Mouse (Mus musculus) stomach, embryonic 16.5 days (tissue): ENCODE measurements at regions not wholly inside any gene's neighbourhood (a gene's known extent, or its start where the extent isn't known, plus 50 kb on each side); places are given as distances from the start of the nearest gene placed in this dataset.
"Not testable (repeated sequence)": the region's sequence is repeated elsewhere in the genome, so short reads cannot be mapped to it uniquely, and the experiment has no call there.

Experiments used
- ATAC-seq: fragments of 200-750 bp; cut with Nextera tagmentation; 2 replicates; pipeline ENCODE4 v1.8.0; 2017; ENCODE audit warnings: moderate number of reproducible peaks, moderate TSS enrichment; ENCODE audit not compliant: insufficient read depth, low FRiP score
- H3K27ac ChIP-seq: fragments of 300-500 bp; sonication (generic); 2 replicates; pipeline ENCODE4 v1.5.1; 2014; ENCODE audit warnings: low read length
- H3K27me3 ChIP-seq: fragments of 300-500 bp; sonication (generic); 2 replicates; pipeline ENCODE4 v1.6.1; 2014; ENCODE audit warnings: low read length, control low read depth, mixed read lengths; ENCODE audit not compliant: control insufficient read depth, insufficient read depth
- H3K36me3 ChIP-seq: fragments of 300-500 bp; sonication (generic); 2 replicates; pipeline ENCODE4 v1.6.1; 2014; ENCODE audit warnings: low read length; ENCODE audit not compliant: control insufficient read depth, insufficient read depth
- H3K4me1 ChIP-seq: fragments of 300-500 bp; sonication (generic); 2 replicates; pipeline ENCODE4 v1.6.1; 2014; ENCODE audit warnings: low read length, control low read depth, mixed read lengths; ENCODE audit not compliant: control insufficient read depth, insufficient read depth
- H3K4me2 ChIP-seq: fragments of 300-500 bp; sonication (generic); 2 replicates; pipeline ENCODE4 v1.6.1; 2014; ENCODE audit warnings: low read depth, low read length, mixed read lengths
- H3K4me3 ChIP-seq: fragments of 300-500 bp; sonication (generic); replicated peaks from 2 replicates; pipeline ENCODE4 v1.5.1; 2014; ENCODE audit warnings: mild to moderate bottlenecking, low read length
- H3K9ac ChIP-seq: fragments of 300-500 bp; sonication (generic); 2 replicates; pipeline ENCODE4 v1.6.1; 2014; ENCODE audit warnings: low read length
- H3K9me3 ChIP-seq: fragments of 300-500 bp; sonication (generic); replicated peaks from 2 replicates; pipeline ENCODE4 v1.6.1; 2016; ENCODE audit warnings: low read length, control low read depth; ENCODE audit not compliant: control insufficient read depth
- WGBS: fragments of 180-500 bp; shearing (Covaris S2); extraction: QIAGEN DNeasy Blood & Tissue Kit; methylation state at CpG from one replicate; pipeline ENCODE4 v1.1.7; 2014; 5-methylcytosine and 5-hydroxymethylcytosine counted together

DNA sequence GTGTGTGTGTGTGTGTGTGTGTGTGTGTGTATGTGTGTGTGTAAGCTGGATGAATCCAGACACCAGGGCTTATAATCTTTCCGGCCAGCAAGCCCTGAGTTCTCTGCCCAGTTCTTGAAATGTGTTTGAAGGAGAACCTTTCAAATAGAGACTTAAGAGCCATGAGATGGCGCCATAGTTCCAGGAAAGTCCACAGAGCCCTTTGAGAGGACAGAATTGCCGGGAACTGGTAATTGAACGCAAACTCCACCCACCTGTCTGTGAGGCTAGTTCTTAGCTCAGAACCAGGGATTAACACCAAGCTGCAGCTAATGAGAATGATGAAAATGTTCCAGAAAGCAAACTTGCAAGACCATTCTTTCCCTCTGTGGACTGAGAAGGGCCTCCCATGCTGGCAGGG lies 72.2 kb downstream of the Trim42 start:
- ATAC-seq, result no peak
- H3K9ac ChIP-seq, result no peak overlapping the region
- no peak overlapping the region for H3K4me2 ChIP-seq
- no peak overlapping the region for H3K4me3 ChIP-seq
- no peaks in the 10 kb centered on the region for H3K9me3 ChIP-seq
- no peaks in the 10 kb centered on the region for H3K36me3 ChIP-seq
- no peak overlapping the region for H3K27ac ChIP-seq
- no peaks in the 10 kb centered on the region for H3K4me1 ChIP-seq
- H3K27me3 ChIP-seq, result no peaks in the 10 kb centered on the region
- WGBS, result 16% methylated on average over 4 of the region's 4 CpGs

DNA sequence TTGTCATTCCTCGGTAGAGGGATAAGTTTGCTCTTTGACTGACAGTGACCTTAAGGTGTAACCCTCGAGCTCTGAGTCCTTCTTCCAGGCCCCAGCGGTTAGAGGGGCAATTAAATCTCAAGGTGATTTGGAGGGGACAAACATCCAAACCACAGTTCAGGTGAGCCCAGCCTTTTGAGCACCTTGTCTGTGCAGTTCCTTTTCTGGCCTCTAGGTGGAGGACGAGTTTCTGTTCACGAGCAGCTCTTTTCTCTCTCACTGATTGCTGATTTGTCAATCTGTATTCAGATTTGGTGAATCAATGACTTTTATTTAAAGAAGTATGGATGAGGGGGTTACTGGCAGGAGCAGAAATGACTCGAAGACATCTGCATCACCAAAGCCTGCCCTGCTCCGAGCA lies 74.0 kb downstream of the Trim42 start:
- H3K36me3 ChIP-seq, result no peaks in the 10 kb centered on the region
- ATAC-seq, result no peak
- H3K9ac ChIP-seq, result no peak overlapping the region
- no peak overlapping the region for H3K4me2 ChIP-seq
- 36% methylated on average over 7 of the region's 7 CpGs for WGBS
- H3K27ac ChIP-seq, result no peak overlapping the region
- no peaks in the 10 kb centered on the region for H3K9me3 ChIP-seq
- no peak overlapping the region for H3K4me3 ChIP-seq
- H3K4me1 ChIP-seq, result no peaks in the 10 kb centered on the region
- no peaks in the 10 kb centered on the region for H3K27me3 ChIP-seq

DNA sequence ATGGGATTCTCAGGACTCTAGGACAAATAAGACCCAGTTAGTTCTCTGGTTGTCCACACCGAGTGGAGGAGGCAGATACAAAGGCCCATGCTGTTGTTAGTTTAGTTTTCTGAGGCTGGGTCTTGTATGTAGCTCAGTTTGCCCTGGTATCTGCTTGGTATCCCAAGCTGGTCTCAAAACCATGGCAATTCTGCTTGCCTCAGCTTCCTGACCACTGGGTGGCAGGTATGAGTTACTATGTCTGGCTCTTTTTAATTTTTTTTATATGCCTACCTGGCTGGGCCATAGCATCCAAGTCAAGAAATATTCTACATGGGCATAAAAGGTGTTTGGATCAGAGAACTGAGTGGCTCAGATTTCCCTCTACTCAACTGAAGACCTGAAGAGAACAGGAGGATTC lies 77.9 kb downstream of the Trim42 start:
- WGBS, result 83% methylated on average over 1 of the region's 1 CpGs
- ATAC-seq, result no peak
- no peaks in the 10 kb centered on the region for H3K9me3 ChIP-seq

DNA sequence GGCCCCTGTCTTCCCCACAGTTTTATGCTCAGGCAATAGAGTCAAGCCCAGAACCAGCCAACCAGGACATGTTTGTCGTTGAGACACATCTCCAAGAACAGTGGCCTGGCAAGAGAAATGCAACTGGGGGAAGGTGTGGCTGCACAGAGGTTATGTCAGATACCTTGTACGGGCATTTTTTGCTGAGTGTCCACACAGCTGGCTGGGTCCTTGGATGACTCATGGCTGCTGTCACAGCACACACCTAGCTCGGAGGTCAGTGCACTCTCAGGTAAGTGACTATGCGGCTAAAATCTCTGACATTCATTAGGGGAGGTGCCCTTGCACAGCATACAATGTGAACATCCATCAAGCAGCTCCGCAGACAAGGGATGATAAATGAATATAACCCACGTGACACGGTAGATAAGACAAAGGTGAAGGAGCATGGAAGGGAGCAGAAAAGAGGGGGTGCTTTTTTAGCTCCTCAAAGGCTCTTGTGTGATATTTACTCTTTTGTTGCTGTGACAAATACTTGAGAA lies 85.4 kb downstream of the Trim42 start:
- Histone ChIP-seq H3K36me3 (no peaks in the 10 kb centered on the region), H3K4me3 (no peak overlapping the region), H3K9ac (no peak overlapping the region), H3K9me3 (no peaks in the 10 kb centered on the region), H3K4me1 (no peaks in the 10 kb centered on the region), H3K27ac (no peak overlapping the region), H3K27me3 (no peaks in the 10 kb centered on the region), H3K4me2 (no peak overlapping the region)
- WGBS, result 21% methylated on average over 7 of the region's 7 CpGs
- ATAC-seq, result no peak; the same call in 1 of the 2 replicates

More for the DNA sequence above, 77.9 kb downstream of the Trim42 start:
- H3K27me3 ChIP-seq, result no peaks in the 10 kb centered on the region
- no peak overlapping the region for H3K9ac ChIP-seq
- H3K4me3 ChIP-seq, result no peak overlapping the region
- H3K4me1 ChIP-seq, result no peaks in the 10 kb centered on the region
- no peak overlapping the region for H3K4me2 ChIP-seq
- H3K36me3 ChIP-seq, result no peaks in the 10 kb centered on the region
- H3K27ac ChIP-seq, result no peak overlapping the region

DNA sequence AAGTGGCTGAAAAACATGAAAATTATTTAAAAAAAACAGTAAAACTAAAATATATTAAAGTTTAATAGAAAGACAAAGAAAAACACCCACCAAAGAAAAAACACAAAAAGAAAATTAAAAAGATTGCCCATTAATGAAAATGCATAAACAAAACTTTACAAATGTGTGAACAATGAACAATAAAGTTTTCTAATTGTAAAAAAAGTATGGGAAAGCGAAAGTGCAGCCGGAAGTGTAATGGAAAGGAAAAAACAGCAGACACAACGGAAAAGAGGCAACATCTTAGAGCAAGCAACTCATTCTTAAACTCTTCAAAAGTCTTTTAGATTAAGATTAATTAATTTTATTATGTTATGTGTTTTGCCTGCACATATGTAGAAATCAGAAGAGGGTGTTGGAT lies 87.7 kb downstream of the Trim42 start:
- 89% methylated on average over 3 of the region's 3 CpGs for WGBS
- no peak for ATAC-seq

DNA sequence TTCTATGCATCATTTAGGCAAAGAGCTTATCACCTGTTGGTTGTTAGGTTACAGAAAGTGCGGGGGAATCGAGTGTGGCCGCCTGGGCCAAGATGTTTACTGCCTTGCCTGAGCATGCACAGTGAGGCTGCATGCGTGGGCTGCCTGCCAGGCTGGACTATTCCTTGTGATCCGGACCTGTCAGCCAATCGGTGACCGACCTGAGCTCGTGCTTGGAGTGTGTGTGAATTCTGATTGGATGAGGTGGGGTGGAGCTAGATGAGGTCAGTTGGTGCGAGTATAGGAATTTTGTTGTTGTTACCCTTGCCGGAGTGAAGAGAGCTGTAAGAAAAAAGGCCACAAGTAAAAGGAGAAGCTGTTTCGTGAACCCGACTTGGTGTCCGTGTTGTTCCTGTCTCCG lies 94.3 kb downstream of the Trim42 start:
- not testable (repeated sequence) for H3K9me3 ChIP-seq, H3K27ac ChIP-seq, H3K36me3 ChIP-seq, ATAC-seq, H3K9ac ChIP-seq, H3K4me2 ChIP-seq, H3K4me1 ChIP-seq, H3K27me3 ChIP-seq
- H3K4me3 ChIP-seq, result peak overlapping the region; percentile 14; the same call in 1 of the 2 replicates
- 79% methylated on average over 14 of the region's 14 CpGs for WGBS

More for the DNA sequence above, 87.7 kb downstream of the Trim42 start:
- H3K27me3 ChIP-seq, result no peaks in the 10 kb centered on the region
- no peaks in the 10 kb centered on the region for H3K9me3 ChIP-seq
- no peak overlapping the region for H3K27ac ChIP-seq
- H3K4me3 ChIP-seq, result no peak overlapping the region
- no peak overlapping the region for H3K9ac ChIP-seq
- H3K36me3 ChIP-seq, result no peaks in the 10 kb centered on the region
- H3K4me1 ChIP-seq, result no peaks in the 10 kb centered on the region
- no peak overlapping the region for H3K4me2 ChIP-seq

DNA sequence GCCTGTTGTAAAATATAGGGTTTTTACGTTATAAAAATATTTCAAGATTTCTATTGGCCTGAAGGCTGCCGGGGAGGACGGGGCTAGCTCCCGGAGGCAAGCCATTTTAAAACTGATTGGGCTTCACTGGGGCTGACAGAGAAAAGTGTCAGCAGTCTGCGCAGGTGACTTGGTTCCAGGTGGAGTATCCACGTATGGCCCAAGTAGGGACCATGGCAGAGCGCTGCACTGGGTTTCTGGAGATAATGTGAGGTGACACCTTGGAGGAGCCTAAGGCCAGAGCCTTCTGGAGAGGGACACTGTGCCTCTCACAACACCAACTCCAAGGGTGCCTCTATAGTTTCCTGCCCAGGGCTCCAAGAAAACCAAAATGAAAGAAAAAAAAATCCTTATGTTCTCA lies 95.9 kb downstream of the Trim42 start:
- Histone ChIP-seq H3K9ac (no peak overlapping the region), H3K27ac (no peak overlapping the region), H3K4me2 (no peak overlapping the region), H3K36me3 (no peaks in the 10 kb centered on the region), H3K9me3 (no peaks in the 10 kb centered on the region), H3K4me3 (no peak overlapping the region), H3K4me1 (no peaks in the 10 kb centered on the region), H3K27me3 (no peaks in the 10 kb centered on the region)
- 90% methylated on average over 7 of the region's 7 CpGs for WGBS
- no peak for ATAC-seq

DNA sequence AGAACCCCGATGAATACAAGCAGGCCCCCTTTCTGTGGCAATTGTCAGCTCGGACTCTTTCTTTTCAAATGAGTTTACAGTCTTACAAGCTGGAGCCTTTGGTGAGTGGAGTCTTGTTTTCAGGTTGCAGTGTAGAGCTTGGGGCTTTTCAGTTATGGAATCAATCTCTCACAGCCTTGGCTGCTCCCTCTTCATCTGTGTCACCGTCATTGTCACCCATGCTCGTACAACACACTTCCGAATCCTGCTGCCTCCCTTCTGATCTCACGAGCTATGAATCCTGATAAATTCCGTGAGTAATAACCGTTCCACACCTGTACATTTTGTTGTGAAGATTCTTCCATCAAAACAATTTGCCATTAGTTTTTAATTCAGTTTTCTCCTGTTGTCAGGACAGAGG lies 97.7 kb downstream of the Trim42 start:
- ATAC-seq, result no peak
- H3K27ac ChIP-seq, result no peak overlapping the region
- no peaks in the 10 kb centered on the region for H3K27me3 ChIP-seq
- no peak overlapping the region for H3K4me2 ChIP-seq
- H3K9ac ChIP-seq, result no peak overlapping the region
- no peaks in the 10 kb centered on the region for H3K4me1 ChIP-seq
- no peaks in the 10 kb centered on the region for H3K9me3 ChIP-seq
- H3K4me3 ChIP-seq, result no peak overlapping the region
- H3K36me3 ChIP-seq, result no peaks in the 10 kb centered on the region
- WGBS, result 92% methylated on average over 8 of the region's 8 CpGs

DNA sequence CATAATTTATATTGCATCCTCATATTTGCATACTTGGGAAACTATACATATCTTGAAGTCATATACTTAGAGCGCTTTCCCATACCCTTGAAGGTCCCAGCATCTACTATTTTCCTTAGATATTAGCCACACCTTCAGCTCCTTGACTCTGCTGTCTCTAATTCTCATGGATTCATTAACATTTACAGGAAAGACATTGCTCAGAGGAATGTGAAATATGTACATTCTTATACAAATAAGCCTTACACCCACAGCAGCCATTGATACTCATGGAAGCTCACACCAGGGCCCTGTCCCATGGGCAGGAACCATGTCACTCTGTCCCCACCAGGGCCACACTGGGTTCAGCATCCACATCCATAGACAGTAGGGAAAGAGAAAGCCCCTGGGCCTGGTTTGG lies 122.1 kb downstream of the Trim42 start:
- Histone ChIP-seq H3K9ac (no peak overlapping the region), H3K4me3 (no peak overlapping the region), H3K27ac (no peak overlapping the region), H3K27me3 (no peaks in the 10 kb centered on the region), H3K4me2 (no peak overlapping the region), H3K9me3 (no peaks in the 10 kb centered on the region), H3K36me3 (no peaks in the 10 kb centered on the region), H3K4me1 (no peaks in the 10 kb centered on the region)
- ATAC-seq, result no peak
- WGBS, result 91% methylated on average over 1 of the region's 1 CpGs

DNA sequence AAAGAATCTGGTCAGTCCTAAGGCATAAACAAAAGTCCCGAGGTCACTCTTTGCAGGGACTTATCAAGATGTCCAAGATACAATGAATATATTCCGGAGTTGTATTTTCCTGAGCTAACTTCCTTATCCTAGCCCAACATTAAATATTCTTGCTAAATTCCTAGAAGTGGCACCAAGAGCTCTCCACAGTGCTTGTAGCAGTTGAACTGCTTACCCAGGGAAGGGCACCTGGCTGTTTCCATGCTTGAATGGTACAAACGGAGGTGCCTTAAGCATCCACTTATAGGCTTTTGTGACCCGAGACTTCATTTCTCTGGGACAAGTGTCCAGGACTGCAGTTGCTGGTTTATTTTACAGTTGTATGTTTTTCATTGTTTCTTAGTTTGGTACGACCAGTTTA lies 115.1 kb upstream of the Slc25a36 start:
- Histone ChIP-seq H3K27ac (no peak overlapping the region), H3K4me3 (no peak overlapping the region), H3K9me3 (no peaks in the 10 kb centered on the region), H3K4me1 (no peaks in the 10 kb centered on the region), H3K27me3 (no peaks in the 10 kb centered on the region), H3K9ac (no peak overlapping the region), H3K36me3 (no peaks in the 10 kb centered on the region), H3K4me2 (no peak overlapping the region)
- WGBS, result 78% methylated on average over 5 of the region's 5 CpGs
- no peak for ATAC-seq
